Mouse (Mus musculus) limb, embryonic 14.5 days (tissue): ENCODE data around the gene Gm5901. TPM values are rescaled to one million over a fixed set of nuclear protein-coding genes. Genes with fewer than 3 reads are reported as not detected.

Source experiments
- ATAC-seq: fragments of 200-750 bp; cut with Nextera tagmentation; 2 replicates; pipeline ENCODE4 v1.8.0; 2017; ENCODE audit warnings: low read depth, moderate number of reproducible peaks, moderate TSS enrichment; ENCODE audit not compliant: low FRiP score
- DNase-seq: peaks from one replicate; pipeline ENCODE4 v3.0.0-alpha.2; 2015; ENCODE audit warnings: low spot score
- H3K27ac ChIP-seq: fragments of 300-500 bp; sonication (generic); replicated peaks from 2 replicates; pipeline ENCODE4 v1.5.1; 2014; ENCODE audit warnings: low read depth, mild to moderate bottlenecking, low read length, moderate library complexity, mixed read lengths
- H3K27me3 ChIP-seq: fragments of 300-500 bp; sonication (generic); 2 replicates; pipeline ENCODE4 v1.6.1; 2014; ENCODE audit warnings: low read length, mixed read lengths; ENCODE audit not compliant: control insufficient read depth, insufficient read depth
- H3K36me3 ChIP-seq: fragments of 300-500 bp; sonication (generic); 2 replicates; pipeline ENCODE4 v1.6.1; 2014; ENCODE audit warnings: mild to moderate bottlenecking, low read length, moderate library complexity, mixed read lengths; ENCODE audit not compliant: control insufficient read depth, insufficient read depth
- H3K4me1 ChIP-seq: fragments of 300-500 bp; sonication (generic); 2 replicates; pipeline ENCODE4 v1.6.1; 2014; ENCODE audit warnings: antibody characterized with exemption, low read length, mixed read lengths; ENCODE audit not compliant: control insufficient read depth, insufficient read depth
- H3K4me2 ChIP-seq: fragments of 300-500 bp; sonication (generic); replicated peaks from 2 replicates; pipeline ENCODE4 v1.6.1; 2014; ENCODE audit warnings: low read depth, mild to moderate bottlenecking, low read length, moderate library complexity; ENCODE audit not compliant: severe bottlenecking
- H3K4me3 ChIP-seq: fragments of 300-500 bp; sonication (generic); replicated peaks from 2 replicates; pipeline ENCODE4 v1.5.1; 2014; ENCODE audit warnings: low read length
- H3K9ac ChIP-seq: fragments of 300-500 bp; sonication (generic); 2 replicates; pipeline ENCODE4 v1.6.1; 2014; ENCODE audit warnings: mild to moderate bottlenecking, low read depth, low read length, moderate library complexity; ENCODE audit not compliant: severe bottlenecking
- H3K9me3 ChIP-seq: fragments of 300-500 bp; sonication (generic); 2 replicates; pipeline ENCODE4 v1.6.1; 2016; ENCODE audit warnings: low read length; ENCODE audit not compliant: control insufficient read depth
- POLR2A ChIP-seq: fragments of 200-500 bp; IDR thresholded peaks from 2 replicates; pipeline ENCODE4 v1.8.0; 2012; ENCODE audit warnings: inconsistent platforms, mild to moderate bottlenecking, moderate library complexity, borderline replicate concordance; ENCODE audit not compliant: insufficient read depth, insufficient read length; ENCODE audit errors: extremely low read depth
- WGBS: fragments of 180-500 bp; shearing (Covaris S2); extraction: QIAGEN DNeasy Blood & Tissue Kit; methylation state at CpG from one replicate; pipeline ENCODE4 v1.1.7; 2014; 5-methylcytosine and 5-hydroxymethylcytosine counted together
- polyA plus RNA-seq, 2 experiments: library from polyadenylated mRNA; depleted of rRNA in 1 of 2; stranded (reverse) in 1 of 2; unstranded in 1 of 2; fragments of >200 nt; fragmentation: Nextera tagmentation in 1 of 2; extraction: Ambion mirVana in 1 of 2; gene quantifications; 2 replicates each; pipeline versions ENCODE4 v1.2.1 to v1.2.3; 2012 to 2014

Gm5901 gene
- polyA plus RNA-seq, 2 experiments: not detected

DNA sequence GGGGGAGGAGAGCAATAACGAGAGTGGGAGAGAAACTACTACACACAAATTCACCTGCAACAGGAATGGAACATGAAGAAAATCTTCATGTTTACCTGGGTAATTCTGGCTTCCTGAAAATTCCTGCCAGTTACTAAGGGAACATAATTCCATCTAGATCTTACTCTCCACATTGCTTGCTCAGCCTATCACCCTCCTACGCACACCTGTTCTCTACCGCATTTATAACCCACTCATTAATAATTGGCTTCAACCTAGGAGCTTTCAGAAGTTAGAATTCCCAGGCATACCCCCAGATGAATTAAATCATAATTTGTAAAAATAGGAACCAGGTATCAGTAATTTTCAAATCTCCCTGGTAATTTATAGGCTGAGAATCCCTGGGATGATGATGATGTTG is 862 bp upstream of the Gm5901 start:
- 97% methylated on average over 3 of the region's 3 CpGs for WGBS
- peaks cover 41% of the 10 kb centered on the region for H3K36me3 ChIP-seq
- no peaks in the 10 kb centered on the region for H3K9me3 ChIP-seq
- H3K9ac ChIP-seq: no peak overlapping the region
- H3K27me3 ChIP-seq: no peaks in the 10 kb centered on the region
- H3K4me3 ChIP-seq: no peak overlapping the region
- H3K4me1 ChIP-seq: no peaks in the 10 kb centered on the region
- ATAC-seq: no peak
- DNase-seq: no peak
- no peak for TF ChIP-seq POLR2A
- H3K27ac ChIP-seq: no peak overlapping the region
- no peak overlapping the region for H3K4me2 ChIP-seq

DNA sequence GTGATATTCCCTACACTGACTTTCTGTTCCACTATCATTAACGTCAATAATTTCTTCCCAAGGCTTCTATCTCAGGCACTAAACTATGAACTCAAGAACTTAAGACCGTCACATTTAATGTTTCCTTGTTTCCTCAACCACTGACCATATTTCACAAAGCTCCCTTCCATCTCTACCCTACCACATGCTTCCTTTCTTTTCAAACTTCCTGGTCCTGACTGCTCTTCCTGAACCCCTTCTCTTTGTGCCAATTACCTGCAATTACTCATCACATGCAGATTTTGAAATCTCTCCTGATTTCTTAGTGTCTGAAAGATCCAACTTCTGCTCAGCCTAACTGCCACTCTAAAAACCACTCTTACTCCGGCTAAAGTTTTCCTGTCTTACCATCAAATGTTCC is 5.5 kb downstream of the Gm5901 start:
- H3K9ac ChIP-seq: no peak overlapping the region
- DNase-seq (no peak), ATAC-seq (no peak)
- H3K9me3 ChIP-seq: no peaks in the 10 kb centered on the region
- no peak for TF ChIP-seq POLR2A
- no peaks in the 10 kb centered on the region for H3K27me3 ChIP-seq
- no peak overlapping the region for H3K4me2 ChIP-seq
- no peak overlapping the region for H3K27ac ChIP-seq
- no peak overlapping the region for H3K4me3 ChIP-seq
- 95% methylated on average over 3 of the region's 3 CpGs for WGBS
- peaks cover 79% of the 10 kb centered on the region for H3K36me3 ChIP-seq
- no peaks in the 10 kb centered on the region for H3K4me1 ChIP-seq

DNA sequence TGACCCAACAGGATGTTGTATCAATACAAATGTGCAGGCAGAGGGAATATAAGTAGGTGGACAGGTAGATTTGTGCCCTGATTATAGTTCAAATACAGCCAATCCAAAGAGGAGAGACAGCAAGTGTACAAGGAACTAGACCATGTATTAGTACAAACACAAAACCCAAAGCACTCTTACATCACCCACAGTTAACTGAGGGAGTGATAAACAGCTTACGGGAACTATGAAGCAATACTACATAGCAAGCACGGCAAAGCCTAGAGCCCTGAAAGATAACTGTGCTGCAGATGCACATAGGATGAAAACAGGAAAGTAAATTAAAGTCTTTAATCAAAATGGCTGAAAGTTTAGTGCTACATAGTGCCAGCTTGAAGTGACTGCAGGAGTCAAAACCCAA is 12.9 kb downstream of the Gm5901 start:
- ATAC-seq (no peak), DNase-seq (no peak)
- Histone ChIP-seq H3K27me3 (no peaks in the 10 kb centered on the region), H3K9ac (no peak overlapping the region), H3K27ac (no peak overlapping the region), H3K4me3 (no peak overlapping the region), H3K4me2 (no peak overlapping the region), H3K9me3 (no peaks in the 10 kb centered on the region), H3K4me1 (no peaks in the 10 kb centered on the region), H3K36me3 (peaks cover 85% of the 10 kb centered on the region)
- WGBS: 93% methylated on average over 2 of the region's 2 CpGs
- no peak for TF ChIP-seq POLR2A

DNA sequence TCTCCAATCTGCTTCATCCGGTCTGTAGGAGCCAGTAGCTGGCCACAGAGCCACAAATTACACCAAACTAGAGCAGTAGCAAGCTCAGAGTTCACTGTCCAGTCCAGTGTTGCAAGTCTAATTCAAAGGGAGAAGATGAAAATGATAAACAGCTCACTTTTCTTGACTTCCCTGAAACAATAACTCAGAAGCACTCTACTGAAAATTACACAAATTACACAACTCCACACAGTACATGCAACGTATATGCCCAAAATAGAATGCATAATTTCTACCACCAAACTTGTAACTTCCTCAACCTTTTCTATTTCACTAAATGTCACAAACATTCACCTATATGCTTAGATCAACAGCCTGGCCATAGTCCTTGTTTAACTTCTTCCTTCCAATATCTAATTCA is 15.4 kb downstream of the Gm5901 start:
- no peaks in the 10 kb centered on the region for H3K9me3 ChIP-seq
- H3K36me3 ChIP-seq: peaks cover 65% of the 10 kb centered on the region
- no peak for ATAC-seq
- no peak overlapping the region for H3K27ac ChIP-seq
- 85% methylated on average over 2 of the region's 2 CpGs for whole genome bisulfite sequencing
- H3K9ac ChIP-seq: no peak overlapping the region
- no peak overlapping the region for H3K4me2 ChIP-seq
- no peaks in the 10 kb centered on the region for H3K4me1 ChIP-seq
- no peak for DNase-seq
- no peak for TF ChIP-seq POLR2A
- H3K27me3 ChIP-seq: no peaks in the 10 kb centered on the region
- H3K4me3 ChIP-seq: no peak overlapping the region

DNA sequence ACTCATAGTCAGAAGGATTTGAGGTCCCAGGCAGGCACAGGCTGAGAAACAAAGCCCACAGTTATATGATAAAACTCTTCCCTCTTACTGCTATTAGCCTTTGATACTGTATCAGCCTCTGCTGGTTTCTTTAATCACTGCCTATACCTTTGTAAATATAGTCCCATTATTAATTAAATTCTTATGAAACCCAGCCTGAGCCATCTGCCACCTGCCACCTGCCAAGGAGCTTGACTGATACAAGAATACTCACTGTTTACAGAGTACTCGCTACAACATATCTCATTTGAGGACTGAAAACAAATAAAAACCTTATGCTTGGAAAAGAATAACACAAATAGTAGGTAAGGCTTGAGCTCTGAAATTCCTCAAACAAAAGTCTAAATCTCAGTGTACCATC is 19.8 kb downstream of the Gm5901 start:
- H3K36me3 ChIP-seq: peaks cover 30% of the 10 kb centered on the region
- no peak for TF ChIP-seq POLR2A
- no peak overlapping the region for H3K4me2 ChIP-seq
- H3K27me3 ChIP-seq: no peaks in the 10 kb centered on the region
- WGBS: 91% methylated on average over 1 of the region's 1 CpGs
- no peak for DNase-seq
- H3K9me3 ChIP-seq: no peaks in the 10 kb centered on the region
- no peak overlapping the region for H3K4me3 ChIP-seq
- peaks cover 5% of the 10 kb centered on the region; the same call in 1 of the 2 replicates for H3K4me1 ChIP-seq
- no peak overlapping the region for H3K27ac ChIP-seq
- ATAC-seq: no peak
- H3K9ac ChIP-seq: no peak overlapping the region

DNA sequence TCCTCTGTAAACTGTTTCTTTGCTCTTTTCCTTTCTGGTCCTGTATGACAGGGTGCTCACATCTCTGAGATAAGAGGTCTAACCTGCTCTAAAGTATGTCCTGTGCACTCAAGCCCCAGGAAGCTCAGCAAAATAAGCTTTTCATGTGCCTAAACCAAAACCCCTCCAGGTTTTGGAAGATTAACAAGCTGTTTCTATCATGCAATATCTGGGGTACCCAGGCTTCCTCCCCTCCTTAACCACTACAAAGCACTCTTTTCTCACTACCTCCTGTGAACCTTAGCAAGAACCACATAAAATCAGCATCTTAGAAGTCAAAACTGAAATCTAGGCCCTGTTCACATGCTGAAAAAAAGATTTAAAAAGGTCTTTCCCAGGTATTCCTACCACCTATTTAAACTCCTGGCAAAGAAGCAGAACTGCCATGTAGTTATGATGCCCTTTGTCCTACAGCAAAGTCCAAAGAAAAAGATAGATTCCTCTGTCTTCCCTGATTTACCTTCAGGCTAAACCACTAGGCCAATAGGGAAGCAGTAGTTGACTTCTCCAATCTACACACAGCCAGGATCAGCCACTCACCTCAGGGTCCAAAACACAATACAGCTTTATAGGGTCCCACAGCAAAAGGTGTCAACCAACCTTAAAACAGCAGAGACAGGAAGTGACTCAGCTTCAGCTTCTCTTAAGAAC is 20.4 kb downstream of the Gm5901 start:
- peaks cover 23% of the 10 kb centered on the region for H3K36me3 ChIP-seq
- H3K9me3 ChIP-seq: no peaks in the 10 kb centered on the region
- no peak overlapping the region for H3K27ac ChIP-seq
- H3K27me3 ChIP-seq: no peaks in the 10 kb centered on the region
- H3K4me2 ChIP-seq: no peak overlapping the region
- DNase-seq (no peak), ATAC-seq (no peak)
- H3K9ac ChIP-seq: no peak overlapping the region
- no peak for TF ChIP-seq POLR2A
- H3K4me1 ChIP-seq: peaks cover 5% of the 10 kb centered on the region; the same call in 1 of the 2 replicates
- no peak overlapping the region for H3K4me3 ChIP-seq
